Mouse (Mus musculus) Patski (cell line): Measurements from ENCODE around the gene Dclk2. TPM values are rescaled to one million over a fixed set of nuclear protein-coding genes. Genes with fewer than 3 reads are reported as not detected.

Experiments
- ATAC-seq: fragments of 100-300 bp; one replicate; pipeline ENCODE4 v1.8.0; 2021
- CTCF ChIA-PET: fragments of 350-600 bp; sonication (Branson Sonifier 250); formaldehyde crosslinking; loops from one replicate; lab custom pipeline; 2022; ENCODE audit warnings: inconsistent platforms; lab: Charles Lee
- POLR2A ChIA-PET: fragments of 350-600 bp; sonication (Branson Sonifier 250); formaldehyde crosslinking; loops from one replicate; lab custom pipeline; 2022; ENCODE audit warnings: antibody characterized with exemption, inconsistent platforms; lab: Charles Lee
- DNase-seq: peaks from one replicate; pipeline ENCODE4 v3.0.0-alpha.2; 2011; ENCODE audit warnings: low read depth, low spot score
- H3K27me3 ChIP-seq: fragments of 371-371 bp; one replicate; pipeline ENCODE4 v1.5.1; 2021
- CTCF ChIP-seq: fragments of 100-300 bp; IDR thresholded peaks from one replicate; pipeline ENCODE4 v1.5.1; 2021
- in situ Hi-C: fragments of 300-500 bp; cut with MboI; formaldehyde crosslinking; loops from 3 replicates; pipeline ENCODE4 v1.11.1; 2018; ENCODE audit warnings: low pct_unique_long_range_greater_than_20kb, mixed read lengths
- polyA plus RNA-seq: library from polyadenylated mRNA; unstranded; gene quantifications from one replicate; pipeline ENCODE4 v1.2.3, GENCODE M21; 2021

Gene Dclk2
- polyA plus RNA-seq, 1 experiment from 2014 or later: 21.2 TPM

- DNase-seq: no peak
- no peak for TF ChIP-seq CTCF
- ATAC-seq: no peak
Measured at GRCm38 (mm10) chr3:86933446-86933845, 12.8 kb upstream of the Dclk2 start.

GRCm38 (mm10) chr3:86923686-86924085 lies 3.0 kb upstream of the Dclk2 start:
- ATAC-seq (no peak), DNase-seq (no peak)
- POLR2A ChIA-PET: interaction anchor here (0.6 to 0.8 kb wide), 2 partner anchors 23 to 602 kb away, joined by 3 read pairs; no protein-coding TSS in a partner anchor
- H3K27me3 ChIP-seq: peaks cover 8% of the 10 kb centered on the region
- in situ Hi-C loops: no loop called here
- CTCF ChIA-PET: interaction anchor here (1.2 kb wide), 1 partner anchor 11 kb away, joined by 3 read pairs; no protein-coding TSS in a partner anchor
- TF ChIP-seq CTCF: no peak

More at GRCm38 (mm10) chr3:86933446-86933845, 12.8 kb upstream of the Dclk2 start:
- in situ Hi-C loops: no loop called here
- CTCF ChIA-PET: no interaction called here
- POLR2A ChIA-PET: no interaction called here
- peaks cover 43% of the 10 kb centered on the region for H3K27me3 ChIP-seq

GRCm38 (mm10) chr3:86921181-86921975 lies 726 bp upstream of the Dclk2 start:
- TF ChIP-seq CTCF: no peak
- CTCF ChIA-PET: no interaction called here
- in situ Hi-C loops: no loop called here
- ATAC-seq (no peak), DNase-seq (no peak)
- H3K27me3 ChIP-seq: peaks cover 8% of the 10 kb centered on the region
- POLR2A ChIA-PET: interaction anchor here (0.5 to 1.4 kb wide), 4 partner anchors 127 to 918 kb away, joined by 3 to 6 read pairs (median 4); no protein-coding TSS in a partner anchor

GRCm38 (mm10) chr3:86919641-86920342 lies 860 bp downstream of the Dclk2 start:
- peak; percentile 7 for DNase-seq
- CTCF ChIA-PET: interaction anchor here (0.8 to 1.2 kb wide), 2 partner anchors 12 to 111 kb away, joined by 3 read pairs; no protein-coding TSS in a partner anchor
- ATAC-seq: peak; percentile 26

GRCm38 (mm10) chr3:86917048-86917447 lies 3.6 kb downstream of the Dclk2 start:
- TF ChIP-seq CTCF: no peak
- H3K27me3 ChIP-seq: no peaks in the 10 kb centered on the region
- CTCF ChIA-PET: interaction anchor here (0.9 to 1.9 kb wide), 4 partner anchors 10 to 19 kb away, joined by 3 to 8 read pairs (median 4); no protein-coding TSS in a partner anchor
- POLR2A ChIA-PET: interaction anchor here (0.7 kb wide), 1 partner anchor 22 kb away, joined by 3 read pairs; no protein-coding TSS in a partner anchor
- no peak for DNase-seq
- in situ Hi-C loops: no loop called here
- ATAC-seq: no peak

More at GRCm38 (mm10) chr3:86919641-86920342, 860 bp downstream of the Dclk2 start:
- TF ChIP-seq CTCF: no peak
- POLR2A ChIA-PET: interaction anchor here (0.6 to 1.4 kb wide), 4 partner anchors 17 to 125 kb away, joined by 3 to 5 read pairs (median 3); no protein-coding TSS in a partner anchor
- H3K27me3 ChIP-seq: no peaks in the 10 kb centered on the region
- in situ Hi-C loops: no loop called here

GRCm38 (mm10) chr3:86916626-86917025 lies 4.0 kb downstream of the Dclk2 start:
- CTCF ChIA-PET: interaction anchor here (0.9 to 1.9 kb wide), 4 partner anchors 10 to 18 kb away, joined by 3 to 8 read pairs (median 4); no protein-coding TSS in a partner anchor
- POLR2A ChIA-PET: interaction anchor here (0.7 kb wide), 1 partner anchor 23 kb away, joined by 3 read pairs; no protein-coding TSS in a partner anchor
- ATAC-seq (no peak), DNase-seq (no peak)
- H3K27me3 ChIP-seq: no peaks in the 10 kb centered on the region
- in situ Hi-C loops: no loop called here
- TF ChIP-seq CTCF: no peak

GRCm38 (mm10) chr3:86915291-86915690 lies 5.4 kb downstream of the Dclk2 start:
- ChIA-PET POLR2A (no interaction called here), CTCF (no interaction called here)
- no peaks in the 10 kb centered on the region for H3K27me3 ChIP-seq
- no peak for TF ChIP-seq CTCF
- ATAC-seq (no peak), DNase-seq (no peak)
- in situ Hi-C loops: no loop called here

- DNase-seq (no peak), ATAC-seq (no peak)
- CTCF ChIA-PET: no interaction called here
- H3K27me3 ChIP-seq: no peaks in the 10 kb centered on the region
- TF ChIP-seq CTCF: no peak
- in situ Hi-C loops: no loop called here
- POLR2A ChIA-PET: no interaction called here
Measured at GRCm38 (mm10) chr3:86914316-86914715, 6.3 kb downstream of the Dclk2 start.

GRCm38 (mm10) chr3:86898366-86898765 lies 22.3 kb downstream of the Dclk2 start:
- DNase-seq: no peak
- TF ChIP-seq CTCF: no peak

GRCm38 (mm10) chr3:86897551-86897950 lies 23.1 kb downstream of the Dclk2 start:
- DNase-seq (no peak), ATAC-seq (no peak)
- ChIA-PET POLR2A (no interaction called here), CTCF (interaction anchor here (0.8 to 2.0 kb wide), 6 partner anchors 9 to 53 kb away, joined by 3 to 4 read pairs (median 3); no protein-coding TSS in a partner anchor)
- in situ Hi-C loops: no loop called here
- H3K27me3 ChIP-seq: no peaks in the 10 kb centered on the region
- no peak for TF ChIP-seq CTCF

More at GRCm38 (mm10) chr3:86898366-86898765, 22.3 kb downstream of the Dclk2 start:
- POLR2A ChIA-PET: interaction anchor here (0.7 to 1.1 kb wide), 2 partner anchors 9 to 63 kb away, joined by 3 to 4 read pairs; no protein-coding TSS in a partner anchor
- CTCF ChIA-PET: interaction anchor here (1.2 to 2.0 kb wide), 6 partner anchors 9 to 30 kb away, joined by 3 to 6 read pairs (median 4); no protein-coding TSS in a partner anchor
- ATAC-seq: no peak
- in situ Hi-C loops: no loop called here
- no peaks in the 10 kb centered on the region for H3K27me3 ChIP-seq
